Mouse (Mus musculus): ENCODE data around the gene Rbsn. TPM values are rescaled to one million over a fixed set of nuclear protein-coding genes. Genes with fewer than 3 reads are reported as not detected.

Gene Rbsn
- polyA plus RNA-seq, 1 experiment from 2014 or later = 23.8 TPM

GRCm38 (mm10) chr6:92145881-92146280 is 68.8 kb downstream of the Rbsn start:
- 96% methylated on average over 4 of the region's 4 CpGs for WGBS
- Histone ChIP-seq H3K27me3 (ENCODE audit: insufficient read depth, poor library complexity, severe bottlenecking) (no peaks in the 10 kb centered on the region), H3K4me3 (no peak overlapping the region), H3K27ac (no peak overlapping the region), H3K4me1 (replicated peaks) (no peaks in the 10 kb centered on the region), H3K9me3 (no peaks in the 10 kb centered on the region), H3K36me3 (peaks cover 70% of the 10 kb centered on the region)
- DNase-seq (ENCODE audit: low spot score) = no peak

Other genes starting within 250 kb of the Rbsn start
- gene Fgd5, start 236.0 kb downstream of the Rbsn start, polyA plus RNA-seq (2016; fragmentation: Nextera tagmentation; extraction: Ambion mirVana) = 7.4 and 8.1 TPM in 2 replicates
- 14.6 and 16.8 TPM in 2 replicates for gene Nr2c2, start 123.5 kb downstream of the Rbsn start, polyA plus RNA-seq (2016; fragmentation: Nextera tagmentation; extraction: Ambion mirVana)
- 93.1 and 104 TPM in 2 replicates for gene Mrps25, start 30.9 kb downstream of the Rbsn start, polyA plus RNA-seq (2016; fragmentation: Nextera tagmentation; extraction: Ambion mirVana)
- 5.7 and 13.6 TPM in 2 replicates for gene Trh, start 29.7 kb upstream of the Rbsn start, polyA plus RNA-seq (2016; fragmentation: Nextera tagmentation; extraction: Ambion mirVana)

Measured in hindbrain, embryonic 10.5 days (tissue).